In the genomic region with DNA sequence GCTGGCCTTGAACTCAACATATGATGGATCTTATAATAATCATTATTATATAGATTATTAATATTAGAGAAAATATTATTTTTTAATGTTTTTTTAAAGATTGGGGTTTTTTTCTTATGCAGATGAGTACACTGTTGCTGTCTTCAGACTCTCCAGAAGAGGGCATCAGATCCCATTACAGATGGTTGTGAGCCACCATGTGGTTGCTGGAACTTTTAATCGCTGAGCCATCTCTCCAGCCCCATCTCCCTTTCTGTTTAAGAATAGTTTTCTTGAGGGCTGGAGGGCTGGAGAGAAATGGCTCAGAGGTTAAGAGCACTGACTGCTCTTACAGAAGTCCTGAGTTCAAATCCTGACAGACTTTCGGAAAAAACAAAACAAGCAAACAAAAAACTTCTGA, we compare ENCODE assay signal across 9 mouse cellular contexts. TPM values are rescaled to one million over a fixed set of nuclear protein-coding genes. Genes with fewer than 3 reads are reported as not detected.
DNase-seq lines count a peak whose midpoint lies in the region; ATAC-seq and TF ChIP-seq lines count a peak whose summit lies in the region.
"Had no signal": no experiment of that assay in that cellular context is flagged by ENCODE, and none has a peak within 500 bp of the region (broad histone marks: within the 10 kb centered on the region; RNA-seq: fewer than 3 reads in every experiment).

No protein-coding gene starts in this region.

- no peaks in the 10 kb centered on the region for H3K27me3 ChIP-seq in cerebellum, adult 2 months (ENCODE audit: control insufficient read depth, insufficient read depth, low read length)

- WGBS in cerebellum, adult 2 months, result 40% methylated on average over 2 of the region's 2 CpGs
- WGBS in bone marrow, adult 2 months, result 47% methylated on average over 2 of the region's 2 CpGs

- peak in 1 of 2 experiments; percentile 55 for DNase-seq in cerebellum, adult 2 months
- DNase-seq in layer of hippocampus, adult 2 months (ENCODE audit: low spot score in 2 of 2), result no peak
- DNase-seq in layer of hippocampus, postnatal 36 days, result no peak
- peak; percentile 73 for DNase-seq in lung, postnatal 36 days
- DNase-seq in ovary, postnatal 14 days (ENCODE audit: low spot score), result no peak
- DNase-seq in layer of hippocampus, adult 11-12 months (ENCODE audit: low spot score), result no peak

- ATAC-seq in cerebellum, adult (ENCODE audit: insufficient number of reproducible peaks, low FRiP score, low TSS enrichment), result no peak

- no peaks in the 10 kb centered on the region for H3K4me1 ChIP-seq in cerebellum, adult 2 months (ENCODE audit: control insufficient read depth, insufficient read depth, low read length)
- H3K4me1 ChIP-seq in bone marrow, adult 2 months (ENCODE audit: control insufficient read depth, insufficient read depth, low read length), result peaks cover 6% of the 10 kb centered on the region

- H3K27ac ChIP-seq in cerebellum, adult 2 months (ENCODE audit: insufficient read depth, low read length), result no peak overlapping the region
- H3K27ac ChIP-seq in layer of hippocampus, adult 2 months, result no peak overlapping the region
- no peak overlapping the region for H3K27ac ChIP-seq in bone marrow, adult 2 months (ENCODE audit: control insufficient read depth, insufficient read depth, low read depth, low read length, poor library complexity)
- H3K27ac ChIP-seq: macrophage had no signal

- H3K4me3 ChIP-seq in cerebellum, adult 2 months (replicated peaks; ENCODE audit: insufficient read depth, low read depth, low read length), result no peak overlapping the region
- no peak overlapping the region for H3K4me3 ChIP-seq in layer of hippocampus, adult 2 months
- no peak overlapping the region for H3K4me3 ChIP-seq in bone marrow, adult 2 months (replicated peaks; ENCODE audit: control insufficient read depth, low read depth, low read length)

- peak; percentile 53; the same call in 1 of the 2 replicates for TF ChIP-seq CTCF in cerebellum, adult 2 months (IDR thresholded peaks at IDR 0.05; ENCODE audit: borderline replicate concordance, insufficient read depth, low read depth, low read length)
- peak; percentile 91 for TF ChIP-seq CTCF in layer of hippocampus, adult 2 months (conservative IDR thresholded peaks at IDR 0.05)
- 0 out of 2 replicates have a peak, but pooled peaks have one; percentile 35 for TF ChIP-seq CTCF in bone marrow, adult 2 months (IDR thresholded peaks at IDR 0.05; ENCODE audit: control insufficient read depth, insufficient read depth, low read length)

- TF ChIP-seq POLR2A in cerebellum, adult 2 months (IDR thresholded peaks at IDR 0.05; ENCODE audit: borderline replicate concordance, insufficient read depth, low read length), result no peak
- no peak for TF ChIP-seq POLR2A in bone marrow, adult 2 months (IDR thresholded peaks at IDR 0.05; ENCODE audit: borderline replicate concordance, control insufficient read depth, low read depth, low read length)

RNA-seq across cellular contexts. Expression of gene Oaz1, which starts 4.5 kb away (rescaled TPM):
- polyA plus RNA-seq in cerebellum, adult 2 months (2012; rRNA removed), result 776 and 779 TPM in 2 replicates
- 100 to 1,000 TPM; 478 to 493 TPM for total RNA-seq in layer of hippocampus, adult 2 months (2021)
- total RNA-seq in layer of hippocampus, postnatal 36 days (2021), result 100 to 1,000 TPM; 484 to 486 TPM
- 672 and 986 TPM in 2 replicates for polyA plus RNA-seq in bone marrow, adult 2 months (2011; ENCODE audit: insufficient read depth, insufficient read length, low replicate concordance, missing spikeins)

RNA-seq across cellular contexts. Expression of gene Jsrp1, which starts 8.7 kb away (rescaled TPM):
- 0.27 and 0.38 TPM in 2 replicates for polyA plus RNA-seq in cerebellum, adult 2 months (2012; rRNA removed)
- total RNA-seq in layer of hippocampus, adult 2 months (2021), result 1 to 10 TPM; 1.9 to 2.5 TPM
- total RNA-seq in layer of hippocampus, postnatal 36 days (2021), result 1 to 10 TPM; 2.3 to 2.5 TPM
- polyA plus RNA-seq in bone marrow, adult 2 months (2011; ENCODE audit: insufficient read depth, insufficient read length, low replicate concordance, missing spikeins), result 1.4 TPM in 1 of 2 replicates, not detected in the other
- polyA plus RNA-seq: macrophage had no signal

RNA-seq across cellular contexts. Expression of gene Amh, which starts 16.9 kb away (rescaled TPM):
- polyA plus RNA-seq in cerebellum, adult 2 months (2012; rRNA removed), result 3.0 and 4.3 TPM in 2 replicates
- total RNA-seq in layer of hippocampus, adult 2 months (2021), result 1 to 10 TPM; 2.7 to 5.3 TPM
- total RNA-seq in layer of hippocampus, postnatal 36 days (2021), result 1 to 10 TPM; 3.9 to 4.2 TPM
- polyA plus RNA-seq in bone marrow, adult 2 months (2011; ENCODE audit: insufficient read depth, insufficient read length, low replicate concordance, missing spikeins), result 3.0 TPM in 1 of 2 replicates, not detected in the other
- polyA plus RNA-seq: macrophage had no signal

RNA-seq across cellular contexts. Expression of gene Lingo3, which starts 21.8 kb away (rescaled TPM):
- polyA plus RNA-seq in cerebellum, adult 2 months (2012; rRNA removed), result 54.4 and 69.1 TPM in 2 replicates
- total RNA-seq in layer of hippocampus, adult 2 months (2021), result 10 to 100 TPM; 49.4 to 54.3 TPM
- total RNA-seq in layer of hippocampus, postnatal 36 days (2021), result 10 to 100 TPM; 40.1 to 47.7 TPM
- polyA plus RNA-seq in bone marrow, adult 2 months (2011; ENCODE audit: insufficient read depth, insufficient read length, low replicate concordance, missing spikeins), result not detected in 2 replicates
- polyA plus RNA-seq: macrophage had no signal

RNA-seq across cellular contexts. Expression of gene Plekhj1, which starts 23.6 kb away (rescaled TPM):
- 106 and 122 TPM in 2 replicates for polyA plus RNA-seq in cerebellum, adult 2 months (2012; rRNA removed)
- total RNA-seq in layer of hippocampus, adult 2 months (2021), result 10 to 100 TPM; 68.4 to 76.3 TPM
- total RNA-seq in layer of hippocampus, postnatal 36 days (2021), result 10 to 100 TPM; 73.8 to 74.5 TPM
- polyA plus RNA-seq in bone marrow, adult 2 months (2011; ENCODE audit: insufficient read depth, insufficient read length, low replicate concordance, missing spikeins), result 123 and 186 TPM in 2 replicates

Comparison
In these comparisons a context has a peak if more than half of its experiments do, and no peak if none do; other contexts are left out.
1. CTCF ChIP-seq: peak in every context shown above with its lines; median percentile 91 in layer of hippocampus, adult 2 months; 53 in cerebellum, adult 2 months; 35 in bone marrow, adult 2 months.